Mouse (Mus musculus) embryo, embryonic 11 days (tissue): Measurements from ENCODE around the gene Hat1.
"Not testable (repeated sequence)": the region's sequence is repeated elsewhere in the genome, so short reads cannot be mapped to it uniquely, and the experiment has no call there.

ENCODE experiments used
- DNase-seq: peaks from one replicate; pipeline ENCODE4 v3.0.0-alpha.2; 2015

Hat1 gene

DNA sequence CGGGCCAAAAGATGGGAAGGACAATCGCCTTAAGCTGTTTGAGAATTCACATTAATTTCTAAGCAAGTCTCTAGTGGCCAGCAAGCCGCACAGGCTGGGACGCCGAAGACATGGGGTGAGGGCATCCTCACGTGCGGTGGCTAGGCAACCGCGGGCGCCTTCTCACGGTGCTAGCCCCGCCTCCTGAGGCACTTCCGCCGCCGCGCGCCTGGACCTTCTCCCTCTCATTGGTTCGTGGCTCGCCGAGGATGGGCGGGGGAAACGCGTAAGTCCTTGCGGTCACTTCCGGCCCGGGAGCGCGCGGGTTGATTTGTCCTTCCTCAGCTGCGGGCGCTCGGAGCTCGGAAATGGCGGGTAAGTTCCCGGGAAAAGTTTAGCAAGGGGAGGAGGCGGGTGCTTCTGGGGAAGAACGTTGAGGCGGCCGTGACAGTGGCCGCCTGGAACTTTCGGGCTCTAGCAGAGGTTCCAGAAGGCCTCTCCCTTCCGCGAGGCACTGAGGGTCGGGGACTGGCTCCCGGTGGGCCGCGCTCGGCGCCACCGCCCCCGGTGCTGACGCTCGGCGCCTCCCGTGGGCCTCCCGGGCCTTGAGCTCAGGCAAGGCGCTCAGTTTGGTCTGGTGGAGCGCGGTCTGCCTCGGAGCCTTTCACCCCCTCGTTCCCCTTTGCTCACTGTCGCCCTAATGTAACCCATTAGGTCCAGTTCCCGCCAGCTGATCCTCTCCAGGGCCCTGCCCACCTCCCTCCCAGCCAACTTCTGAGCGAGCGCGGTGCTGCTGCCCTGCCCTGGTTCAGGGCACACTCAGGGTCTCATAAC is at the start of gene Hat1:
TSS of gene Hat1 (plus strand) at position 8 of the 813 bp plus-strand sequence.
- DNase-seq, result peak; percentile 99

DNA sequence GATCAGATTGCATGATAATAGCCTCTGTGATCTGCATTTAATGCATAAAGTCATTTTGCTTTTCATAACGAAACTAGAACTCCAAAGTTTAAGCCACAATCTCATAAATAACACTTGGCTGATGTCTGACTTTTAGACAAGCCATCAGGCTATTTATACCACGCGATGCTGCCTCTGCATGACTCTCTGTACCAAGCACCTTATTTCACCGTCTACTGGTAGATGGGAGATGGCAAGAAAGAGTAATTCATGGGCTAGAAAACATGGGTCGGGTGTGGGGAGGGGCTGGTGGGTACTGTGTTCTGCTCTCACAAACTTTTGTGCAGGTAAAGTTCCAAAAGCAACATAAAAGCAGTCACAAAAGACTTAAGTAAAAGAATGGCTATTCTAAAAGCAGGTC is 48.6 kb upstream of the Hat1 start:
- DNase-seq, result no peak

GRCm38 (mm10) chr2:71343884-71344640 is 44.7 kb upstream of the Hat1 start:
- DNase-seq, result no peak

- no peak for DNase-seq
Observed at GRCm38 (mm10) chr2:71347160-71347559, 41.6 kb upstream of the Hat1 start.

DNA sequence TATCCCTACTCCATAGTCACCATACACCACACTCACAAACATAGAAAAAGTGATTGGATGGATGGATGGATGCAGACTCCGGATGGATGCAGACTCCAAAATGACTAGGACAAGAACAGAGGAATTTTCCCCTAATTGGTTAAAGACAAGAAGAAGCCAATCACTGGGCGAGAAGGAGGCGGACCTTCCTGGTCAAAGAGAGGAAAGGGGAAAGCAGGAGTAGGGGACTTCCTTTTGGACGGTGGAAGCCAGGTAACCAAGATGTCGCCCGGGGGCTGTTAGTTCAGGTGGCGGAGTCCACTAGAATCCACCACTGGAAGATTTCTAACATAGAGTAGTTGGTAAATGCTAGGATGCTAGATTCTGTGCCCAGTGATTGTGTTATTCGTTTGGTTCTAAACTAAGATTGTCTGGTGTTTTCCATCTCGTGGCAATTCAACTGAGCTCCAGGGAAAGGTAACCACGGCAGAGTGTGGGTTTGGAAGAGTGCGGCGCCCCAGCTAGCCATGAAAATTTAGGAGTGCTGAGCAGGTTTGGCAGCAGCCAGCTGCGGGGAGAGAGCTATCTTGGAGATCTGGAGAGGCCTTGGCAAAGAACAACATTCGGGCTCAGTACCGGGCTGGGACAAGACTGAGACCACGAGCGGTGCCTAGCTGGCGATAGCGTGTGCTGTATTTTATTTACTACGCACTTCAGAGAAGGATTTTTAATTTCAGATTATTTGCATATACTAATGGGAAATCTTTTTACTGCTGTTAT is 40.8 kb upstream of the Hat1 start:
- DNase-seq, result no peak

GRCm38 (mm10) chr2:71349511-71349910 is 39.2 kb upstream of the Hat1 start:
- DNase-seq, result no peak

DNA sequence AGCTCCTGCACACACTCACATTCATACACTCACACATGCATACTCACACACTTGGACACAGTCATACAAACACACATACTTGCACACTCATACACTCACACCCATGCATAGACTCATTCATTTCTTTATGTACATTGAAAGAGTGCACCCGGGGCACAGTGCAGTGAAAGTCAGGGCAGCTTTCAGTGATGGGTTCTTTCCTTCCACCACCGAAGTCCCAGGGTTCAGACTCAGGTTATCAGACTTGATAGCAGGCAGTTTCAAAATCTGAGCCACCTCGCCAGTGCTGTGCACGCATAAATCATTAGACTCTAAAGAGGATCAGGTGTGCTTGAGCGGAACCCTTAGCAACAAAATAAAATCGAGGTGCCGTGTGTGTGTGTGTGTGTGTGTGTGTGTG is 38.6 kb upstream of the Hat1 start:
- no peak for DNase-seq

GRCm38 (mm10) chr2:71350904-71351726 is 37.6 kb upstream of the Hat1 start:
- no peak for DNase-seq

GRCm38 (mm10) chr2:71351727-71351987 is 37.1 kb upstream of the Hat1 start:
- DNase-seq, result no peak

GRCm38 (mm10) chr2:71353306-71354054 is 35.3 kb upstream of the Hat1 start:
- peak; percentile 51 for DNase-seq

- DNase-seq, result no peak
Observed at GRCm38 (mm10) chr2:71354055-71354425, 34.7 kb upstream of the Hat1 start.

DNA sequence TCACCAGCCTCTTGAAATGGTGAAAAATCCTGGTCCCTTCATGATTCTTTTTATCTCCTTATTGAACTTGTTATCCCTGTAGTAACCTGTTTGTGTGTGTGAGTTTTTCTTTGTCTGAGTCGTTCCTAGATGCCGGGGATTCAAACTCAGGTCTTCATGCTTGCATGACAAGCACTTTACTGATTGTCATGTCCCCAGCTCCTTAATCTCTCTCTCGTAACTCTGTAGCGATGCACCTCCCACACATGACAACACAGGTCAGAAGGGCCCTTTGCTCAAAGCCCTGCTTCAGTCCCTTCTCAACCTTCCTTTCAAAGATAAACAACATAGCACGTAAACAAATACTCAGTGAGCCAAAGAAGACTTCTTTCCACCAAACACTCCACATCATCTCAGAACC is 30.4 kb upstream of the Hat1 start:
- no peak for DNase-seq

- no peak for DNase-seq
Observed at GRCm38 (mm10) chr2:71360192-71360591, 28.6 kb upstream of the Hat1 start.

DNA sequence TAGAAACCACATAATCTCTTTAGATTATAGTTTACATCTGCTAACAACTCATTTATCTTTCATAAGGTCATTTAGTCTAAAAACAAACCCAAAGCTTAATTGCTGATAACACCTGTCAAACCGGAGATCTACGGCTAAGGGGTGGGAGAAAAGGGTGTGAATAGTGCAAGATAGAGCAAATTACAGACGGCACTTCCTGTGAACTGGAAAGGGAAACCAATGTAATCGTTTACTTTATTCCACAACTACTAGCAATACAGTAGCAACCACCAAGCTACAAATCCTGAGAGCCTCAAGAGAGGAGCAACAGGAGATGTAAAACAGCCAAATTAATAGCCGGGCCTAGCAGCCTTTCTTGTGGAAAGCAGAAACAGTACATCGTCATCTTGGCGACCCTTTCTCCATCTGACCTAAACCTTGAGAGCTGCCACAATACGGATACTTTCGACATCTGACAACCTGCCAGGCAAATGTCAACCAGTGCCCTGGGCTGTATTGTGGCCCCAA is 22.1 kb upstream of the Hat1 start:
- DNase-seq, result no peak

DNA sequence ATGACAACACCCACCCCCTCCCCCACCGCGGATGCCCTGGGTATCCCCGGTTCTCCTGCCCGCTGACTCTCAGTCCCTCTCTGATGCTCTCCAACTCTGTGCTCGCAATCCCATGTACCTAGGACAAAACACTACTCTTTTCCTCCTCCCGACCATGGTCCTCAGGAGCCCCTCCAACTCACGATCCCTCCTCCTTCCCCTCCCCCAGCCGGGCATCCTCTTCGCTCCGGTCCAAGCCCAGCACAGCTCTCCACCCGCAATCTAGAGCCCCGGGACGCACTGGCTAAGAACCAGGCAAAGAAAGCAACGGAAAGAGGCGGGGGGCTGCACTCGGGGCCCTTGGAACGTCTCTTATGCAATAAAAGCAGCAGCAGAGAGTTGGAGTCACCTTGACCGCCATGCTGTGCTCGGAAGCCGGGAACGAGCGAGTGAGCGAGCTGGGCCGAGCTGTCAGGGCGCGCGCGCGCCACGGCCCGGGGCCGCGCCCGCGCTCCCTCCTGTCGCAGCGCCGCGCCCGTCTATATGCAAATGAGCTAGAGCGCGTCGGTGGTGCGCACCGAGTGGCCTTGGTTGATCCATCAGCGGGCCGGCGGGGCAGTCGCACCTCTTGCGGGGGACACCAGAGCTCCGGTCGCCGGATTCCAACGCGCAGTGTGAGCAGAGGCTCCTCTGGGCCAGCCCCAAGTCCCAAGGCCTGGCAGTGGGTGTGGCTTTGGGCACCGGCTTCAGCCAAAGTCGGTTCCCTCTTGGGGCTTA is 21.5 kb upstream of the Hat1 start, which contains the start of gene Slc25a12:
TSS of gene Slc25a12 (minus strand) at position 625 of the 756 bp plus-strand sequence.
- peak; percentile 95 for DNase-seq

GRCm38 (mm10) chr2:71368086-71368485 is 20.7 kb upstream of the Hat1 start:
- no peak for DNase-seq

GRCm38 (mm10) chr2:71371790-71372189 is 17.0 kb upstream of the Hat1 start:
- DNase-seq, result no peak

DNA sequence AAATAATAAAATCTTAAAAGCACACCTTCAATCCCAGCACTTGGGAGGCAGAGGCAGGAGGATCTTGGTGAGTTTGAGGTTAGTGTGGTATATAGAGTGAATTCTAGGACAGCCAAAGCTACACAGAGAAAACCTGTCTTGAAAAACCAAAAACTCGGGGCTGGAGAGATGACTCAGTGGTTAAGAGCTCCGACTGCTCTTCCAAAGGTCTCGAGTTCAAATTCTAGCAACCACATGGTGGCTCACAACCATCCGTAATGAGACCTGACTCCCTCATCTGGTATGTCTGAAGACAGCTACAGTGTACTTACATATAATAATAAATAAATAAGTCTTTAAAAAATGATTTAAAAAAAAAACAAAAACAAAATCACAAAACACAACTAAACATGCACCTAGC is 16.5 kb upstream of the Hat1 start:
- DNase-seq, result not testable (repeated sequence)

- DNase-seq, result no peak
Observed at GRCm38 (mm10) chr2:71374275-71375155, 14.2 kb upstream of the Hat1 start.

DNA sequence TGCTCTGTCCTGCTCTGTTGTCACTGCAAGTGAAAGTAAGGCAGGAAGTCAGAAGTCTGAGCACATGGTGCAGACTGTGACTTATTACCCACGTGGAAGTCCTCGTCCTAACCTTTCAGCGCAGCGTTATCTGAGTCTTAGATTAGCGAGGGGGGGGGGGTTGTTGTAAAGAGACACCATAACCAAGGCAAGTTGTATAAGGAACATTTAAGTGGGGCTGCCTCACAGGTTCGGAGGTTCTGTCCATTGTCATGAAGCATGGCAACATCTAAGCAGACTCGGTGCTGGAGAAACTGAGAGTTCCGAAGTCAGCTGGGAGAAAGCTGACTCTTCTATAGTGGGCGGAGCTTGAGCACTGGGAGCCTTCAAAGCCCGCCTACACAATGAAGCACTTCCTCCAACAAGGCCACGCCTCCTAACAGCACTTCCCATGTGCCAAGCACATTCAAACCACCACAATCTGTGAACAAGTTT is 12.3 kb upstream of the Hat1 start:
- peak; percentile 51 for DNase-seq
